Mouse (Mus musculus) olfactory bulb, adult 2 months (tissue): Measurements from ENCODE around the gene Insm1.

Experiments
- CTCF ChIP-seq: fragments of 200-500 bp; IDR thresholded peaks from 2 replicates; pipeline ENCODE4 v1.5.1; 2012; ENCODE audit warnings: low read depth, mild to moderate bottlenecking, low read length, moderate library complexity; ENCODE audit not compliant: insufficient read depth
- POLR2A ChIP-seq: fragments of 200-500 bp; IDR thresholded peaks from 2 replicates; pipeline ENCODE4 v1.6.1; 2012; ENCODE audit warnings: mild to moderate bottlenecking, low read depth, low read length, moderate library complexity; ENCODE audit not compliant: insufficient read depth

- no peak for TF ChIP-seq CTCF
- no peak for TF ChIP-seq POLR2A
These were observed 23.8 kb upstream of the Insm1 start for GRCm38 (mm10) chr2:146197947-146198346.
